Mouse (Mus musculus): ENCODE data around the gene Cdkl3. TPM values are rescaled to one million over a fixed set of nuclear protein-coding genes. Genes with fewer than 3 reads are reported as not detected.

Gene Cdkl3
- polyA plus RNA-seq, 1 experiment from 2014 or later, result 15.9 TPM

- Histone ChIP-seq H3K4me1 (replicated peaks; ENCODE audit: control insufficient read depth, insufficient read depth, low read length) (no peaks in the 10 kb centered on the region), H3K4me3 (ENCODE audit: low read depth, low read length) (no peak overlapping the region), H3K27me3 (ENCODE audit: control insufficient read depth, insufficient read depth, low read length) (no peaks in the 10 kb centered on the region), H3K9me3 (ENCODE audit: control insufficient read depth, low read length) (no peaks in the 10 kb centered on the region), H3K9ac (ENCODE audit: low read depth, low read length) (no peak overlapping the region), H3K4me2 (replicated peaks; ENCODE audit: low read depth, low read length) (no peak overlapping the region), H3K27ac (ENCODE audit: low read depth, low read length) (no peak overlapping the region), H3K36me3 (ENCODE audit: control insufficient read depth, insufficient read depth, low read length) (no peaks in the 10 kb centered on the region)
- 97% methylated on average over 5 of the region's 5 CpGs for WGBS
- DNase-seq (ENCODE audit: low spot score) (no peak), ATAC-seq (ENCODE audit: low FRiP score) (no peak)
Observed at GRCm38 (mm10) chr11:52062406-52062805, 58.4 kb downstream of the Cdkl3 start.

GRCm38 (mm10) chr11:52064398-52064797, 60.4 kb downstream of the Cdkl3 start:
- WGBS, result 45% methylated on average over 3 of the region's 3 CpGs
- Histone ChIP-seq H3K4me1 (replicated peaks; ENCODE audit: control insufficient read depth, insufficient read depth, low read length) (no peaks in the 10 kb centered on the region), H3K9ac (ENCODE audit: low read depth, low read length) (no peak overlapping the region), H3K36me3 (ENCODE audit: control insufficient read depth, insufficient read depth, low read length) (no peaks in the 10 kb centered on the region), H3K27me3 (ENCODE audit: control insufficient read depth, insufficient read depth, low read length) (no peaks in the 10 kb centered on the region), H3K9me3 (ENCODE audit: control insufficient read depth, low read length) (no peaks in the 10 kb centered on the region), H3K27ac (ENCODE audit: low read depth, low read length) (no peak overlapping the region), H3K4me3 (ENCODE audit: low read depth, low read length) (no peak overlapping the region), H3K4me2 (replicated peaks; ENCODE audit: low read depth, low read length) (no peak overlapping the region)
- DNase-seq (ENCODE audit: low spot score) (no peak), ATAC-seq (ENCODE audit: low FRiP score) (no peak)

- Histone ChIP-seq H3K9me3 (ENCODE audit: control insufficient read depth, low read length) (no peaks in the 10 kb centered on the region), H3K27me3 (ENCODE audit: control insufficient read depth, insufficient read depth, low read length) (no peaks in the 10 kb centered on the region), H3K4me2 (replicated peaks; ENCODE audit: low read depth, low read length) (no peak overlapping the region), H3K27ac (ENCODE audit: low read depth, low read length) (no peak overlapping the region), H3K4me1 (replicated peaks; ENCODE audit: control insufficient read depth, insufficient read depth, low read length) (no peaks in the 10 kb centered on the region), H3K9ac (ENCODE audit: low read depth, low read length) (no peak overlapping the region), H3K36me3 (ENCODE audit: control insufficient read depth, insufficient read depth, low read length) (no peaks in the 10 kb centered on the region), H3K4me3 (ENCODE audit: low read depth, low read length) (no peak overlapping the region)
- ATAC-seq (ENCODE audit: low FRiP score) (no peak), DNase-seq (ENCODE audit: low spot score) (no peak)
- 15% methylated on average over 5 of the region's 5 CpGs for WGBS
Observed at GRCm38 (mm10) chr11:52065841-52066240, 61.8 kb downstream of the Cdkl3 start.

- DNase-seq (ENCODE audit: low spot score), result no peak
- Histone ChIP-seq H3K4me3 (ENCODE audit: low read depth, low read length) (no peak overlapping the region), H3K4me1 (replicated peaks; ENCODE audit: control insufficient read depth, insufficient read depth, low read length) (no peaks in the 10 kb centered on the region), H3K27me3 (ENCODE audit: control insufficient read depth, insufficient read depth, low read length) (no peaks in the 10 kb centered on the region), H3K27ac (ENCODE audit: low read depth, low read length) (no peak overlapping the region), H3K9ac (ENCODE audit: low read depth, low read length) (no peak overlapping the region), H3K4me2 (replicated peaks; ENCODE audit: low read depth, low read length) (no peak overlapping the region), H3K9me3 (ENCODE audit: control insufficient read depth, low read length) (no peaks in the 10 kb centered on the region), H3K36me3 (ENCODE audit: control insufficient read depth, insufficient read depth, low read length) (no peaks in the 10 kb centered on the region)
- no peak for ATAC-seq (ENCODE audit: low FRiP score)
- WGBS, result 89% methylated on average over 10 of the region's 10 CpGs
Observed at GRCm38 (mm10) chr11:52071768-52072167, 67.7 kb downstream of the Cdkl3 start.

GRCm38 (mm10) chr11:52073528-52074170, 69.6 kb downstream of the Cdkl3 start:
- H3K9me3 ChIP-seq (ENCODE audit: control insufficient read depth, low read length), result no peaks in the 10 kb centered on the region
- H3K9ac ChIP-seq (ENCODE audit: low read depth, low read length), result no peak overlapping the region
- DNase-seq (ENCODE audit: low spot score) (no peak), ATAC-seq (ENCODE audit: low FRiP score) (no peak)
- no peaks in the 10 kb centered on the region for H3K27me3 ChIP-seq (ENCODE audit: control insufficient read depth, insufficient read depth, low read length)
- H3K36me3 ChIP-seq (ENCODE audit: control insufficient read depth, insufficient read depth, low read length), result no peaks in the 10 kb centered on the region
- WGBS, result 84% methylated on average over 8 of the region's 8 CpGs
- no peak overlapping the region for H3K27ac ChIP-seq (ENCODE audit: low read depth, low read length)
- H3K4me2 ChIP-seq (replicated peaks; ENCODE audit: low read depth, low read length), result no peak overlapping the region
- no peak overlapping the region for H3K4me3 ChIP-seq (ENCODE audit: low read depth, low read length)
- H3K4me1 ChIP-seq (replicated peaks; ENCODE audit: control insufficient read depth, insufficient read depth, low read length), result no peaks in the 10 kb centered on the region

- DNase-seq (ENCODE audit: low spot score), result no peak
- no peak overlapping the region for H3K4me3 ChIP-seq (ENCODE audit: low read depth, low read length)
- no peaks in the 10 kb centered on the region for H3K27me3 ChIP-seq (ENCODE audit: control insufficient read depth, insufficient read depth, low read length)
- H3K4me2 ChIP-seq (replicated peaks; ENCODE audit: low read depth, low read length), result no peak overlapping the region
- H3K9ac ChIP-seq (ENCODE audit: low read depth, low read length), result no peak overlapping the region
- H3K36me3 ChIP-seq (ENCODE audit: control insufficient read depth, insufficient read depth, low read length), result no peaks in the 10 kb centered on the region
- no peak overlapping the region for H3K27ac ChIP-seq (ENCODE audit: low read depth, low read length)
- no peaks in the 10 kb centered on the region for H3K4me1 ChIP-seq (replicated peaks; ENCODE audit: control insufficient read depth, insufficient read depth, low read length)
- 80% methylated on average over 14 of the region's 14 CpGs for WGBS
- no peaks in the 10 kb centered on the region for H3K9me3 ChIP-seq (ENCODE audit: control insufficient read depth, low read length)
- no peak for ATAC-seq (ENCODE audit: low FRiP score)
Observed at GRCm38 (mm10) chr11:52074626-52075470, 70.8 kb downstream of the Cdkl3 start.

- Histone ChIP-seq H3K9me3 (ENCODE audit: control insufficient read depth, low read length) (no peaks in the 10 kb centered on the region), H3K27ac (ENCODE audit: low read depth, low read length) (no peak overlapping the region), H3K36me3 (ENCODE audit: control insufficient read depth, insufficient read depth, low read length) (no peaks in the 10 kb centered on the region), H3K9ac (ENCODE audit: low read depth, low read length) (no peak overlapping the region), H3K4me2 (replicated peaks; ENCODE audit: low read depth, low read length) (no peak overlapping the region), H3K4me1 (replicated peaks; ENCODE audit: control insufficient read depth, insufficient read depth, low read length) (no peaks in the 10 kb centered on the region), H3K27me3 (ENCODE audit: control insufficient read depth, insufficient read depth, low read length) (no peaks in the 10 kb centered on the region), H3K4me3 (ENCODE audit: low read depth, low read length) (no peak overlapping the region)
- 77% methylated on average over 19 of the region's 19 CpGs for WGBS
- DNase-seq (ENCODE audit: low spot score) (no peak), ATAC-seq (ENCODE audit: low FRiP score) (no peak)
Observed at GRCm38 (mm10) chr11:52075794-52076633, 72.0 kb downstream of the Cdkl3 start.

GRCm38 (mm10) chr11:52076742-52077352, 72.8 kb downstream of the Cdkl3 start:
- H3K4me2 ChIP-seq (replicated peaks; ENCODE audit: low read depth, low read length), result no peak overlapping the region
- H3K4me3 ChIP-seq (ENCODE audit: low read depth, low read length), result no peak overlapping the region
- no peak for ATAC-seq (ENCODE audit: low FRiP score)
- no peaks in the 10 kb centered on the region for H3K9me3 ChIP-seq (ENCODE audit: control insufficient read depth, low read length)
- H3K27me3 ChIP-seq (ENCODE audit: control insufficient read depth, insufficient read depth, low read length), result no peaks in the 10 kb centered on the region
- H3K36me3 ChIP-seq (ENCODE audit: control insufficient read depth, insufficient read depth, low read length), result no peaks in the 10 kb centered on the region
- H3K9ac ChIP-seq (ENCODE audit: low read depth, low read length), result no peak overlapping the region
- no peak overlapping the region for H3K27ac ChIP-seq (ENCODE audit: low read depth, low read length)
- DNase-seq (ENCODE audit: low spot score), result no peak
- WGBS, result 81% methylated on average over 6 of the region's 6 CpGs
- no peaks in the 10 kb centered on the region for H3K4me1 ChIP-seq (replicated peaks; ENCODE audit: control insufficient read depth, insufficient read depth, low read length)
